Mouse (Mus musculus) G1E (cell line): Measurements from ENCODE around the gene Clec16a.

Experiments
- CTCF ChIP-seq: IDR thresholded peaks from 2 replicates; pipeline ENCODE4 v1.5.1; 2012; ENCODE audit warnings: low read depth, low read length, inconsistent platforms, mixed read lengths
- GATA1 ChIP-seq: IDR thresholded peaks from 2 replicates; pipeline ENCODE4 v1.6.1; 2012; ENCODE audit warnings: borderline replicate concordance, low read length, inconsistent platforms, mixed read lengths
- GATA2 ChIP-seq: IDR thresholded peaks from 2 replicates; pipeline ENCODE4 v1.6.1; 2012; ENCODE audit warnings: low read depth, low read length, inconsistent platforms, borderline replicate concordance
- POLR2AphosphoS5 ChIP-seq: IDR thresholded peaks from 2 replicates; pipeline ENCODE4 v1.6.1; 2012; ENCODE audit warnings: low read depth, low read length, inconsistent platforms; ENCODE audit not compliant: insufficient replicate concordance
- TAL1 ChIP-seq: conservative IDR thresholded peaks from 2 replicates; pipeline ENCODE4 v1.6.1; 2012; ENCODE audit warnings: low read depth, low read length, inconsistent platforms, mixed read lengths

DNA sequence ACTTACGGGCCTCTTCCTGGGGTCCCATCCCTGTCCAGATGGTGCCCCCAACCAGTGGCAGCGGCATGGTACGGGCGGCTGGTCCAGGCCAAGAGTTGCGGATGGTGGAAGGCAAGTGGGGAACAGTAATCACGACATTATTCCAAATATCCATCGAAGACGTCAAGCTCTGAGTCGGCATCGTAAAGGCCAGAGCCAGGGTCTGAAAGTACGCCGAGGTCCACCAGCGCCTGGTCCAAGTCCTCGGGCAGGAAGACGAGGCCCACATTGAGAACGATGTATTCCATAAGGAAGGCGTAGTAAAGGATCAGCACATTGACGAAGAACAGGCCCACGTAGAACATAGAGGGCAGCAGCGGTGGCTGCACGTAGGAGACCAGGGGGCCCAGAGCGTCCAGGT is 2.9 kb upstream of the Clec16a start:
- TF ChIP-seq CTCF (no peak), POLR2AphosphoS5 (no peak), GATA1 (no peak), TAL1 (no peak), GATA2 (no peak)
